Mouse (Mus musculus): ENCODE data around the gene Ifna11. TPM values are rescaled to one million over a fixed set of nuclear protein-coding genes. Genes with fewer than 3 reads are reported as not detected.

Gene Ifna11
- not detected for total RNA-seq (2023)

GRCm38 (mm10) chr4:88819659-88820058, at the start of gene Ifna11:
TSS of gene Ifna11 (plus strand) at chr4:88819959.

GRCm38 (mm10) chr4:88773534-88773933, 46.2 kb upstream of the Ifna11 start, which contains the start of gene Gm13290:
TSS of gene Gm13290 (plus strand) at chr4:88773834.

GRCm38 (mm10) chr4:88776622-88777021, 43.1 kb upstream of the Ifna11 start, which contains the start of gene Gm13289:
TSS of gene Gm13289 (plus strand) at chr4:88776922.

GRCm38 (mm10) chr4:88779550-88779949, 40.2 kb upstream of the Ifna11 start, which contains the start of gene Gm13272:
TSS of gene Gm13272 (plus strand) at chr4:88779850.

GRCm38 (mm10) chr4:88781831-88782230, 37.9 kb upstream of the Ifna11 start, which contains the start of gene Ifnz:
TSS of gene Ifnz (plus strand) at chr4:88782131.

GRCm38 (mm10) chr4:88785409-88785808, 34.4 kb upstream of the Ifna11 start, which contains the start of gene Gm13276:
TSS of gene Gm13276 (plus strand) at chr4:88785709.

GRCm38 (mm10) chr4:88788402-88788801, 31.4 kb upstream of the Ifna11 start, which contains the start of gene Gm13277:
TSS of gene Gm13277 (plus strand) at chr4:88788632.

GRCm38 (mm10) chr4:88791250-88791649, 28.5 kb upstream of the Ifna11 start, which contains the start of gene Gm13278:
TSS of gene Gm13278 (plus strand) at chr4:88791550.

GRCm38 (mm10) chr4:88793936-88794675, 25.7 kb upstream of the Ifna11 start, which contains the start of gene Gm13275:
TSS of gene Gm13275 (plus strand) at chr4:88794487.

GRCm38 (mm10) chr4:88797097-88797496, 22.7 kb upstream of the Ifna11 start, which contains the start of gene Gm13279:
TSS of gene Gm13279 (plus strand) at chr4:88797397.

GRCm38 (mm10) chr4:88799365-88799764, 20.4 kb upstream of the Ifna11 start, which contains the start of gene Gm13285:
TSS of gene Gm13285 (plus strand) at chr4:88799665.

GRCm38 (mm10) chr4:88802954-88803353, 16.8 kb upstream of the Ifna11 start, which contains the start of gene Gm13287:
TSS of gene Gm13287 (plus strand) at chr4:88803254.

GRCm38 (mm10) chr4:88805231-88805630, 14.5 kb upstream of the Ifna11 start, which contains the start of gene Gm13288:
TSS of gene Gm13288 (plus strand) at chr4:88805531.

GRCm38 (mm10) chr4:88815928-88816327, 3.8 kb upstream of the Ifna11 start, which contains the start of gene Ifna7:
TSS of gene Ifna7 (plus strand) at chr4:88816228.

GRCm38 (mm10) chr4:88827116-88827515, 7.4 kb downstream of the Ifna11 start, which contains the start of gene Ifna6:
TSS of gene Ifna6 (plus strand) at chr4:88827416.

GRCm38 (mm10) chr4:88835225-88835624, 15.5 kb downstream of the Ifna11 start, which contains the start of gene Ifna5:
TSS of gene Ifna5 (plus strand) at chr4:88835525.

GRCm38 (mm10) chr4:88841438-88841911, 21.7 kb downstream of the Ifna11 start, which contains the start of gene Ifna4:
TSS of gene Ifna4 (plus strand) at chr4:88841861.

GRCm38 (mm10) chr4:88849698-88850097, 29.9 kb downstream of the Ifna11 start, which contains the start of gene Ifna1:
TSS of gene Ifna1 (plus strand) at chr4:88850087.

Other genes starting within 250 kb of the Ifna11 start
- not detected for gene Ifna14, start 248.2 kb upstream of the Ifna11 start, total RNA-seq (2023)
- not detected for gene Ifna9, start 227.6 kb upstream of the Ifna11 start, total RNA-seq (2023)
- gene Ifna12, start 216.6 kb upstream of the Ifna11 start, total RNA-seq (2023) = not detected
- gene C87499, start 185.5 kb upstream of the Ifna11 start, total RNA-seq (2023) = not detected
- not detected for gene Ifna13, start 175.5 kb upstream of the Ifna11 start, total RNA-seq (2023)
- not detected for gene Ifna16, start 143.0 kb upstream of the Ifna11 start, total RNA-seq (2023)
- gene Ifna2, start 136.0 kb upstream of the Ifna11 start, total RNA-seq (2023) = not detected
- gene Ifnab, start 128.6 kb upstream of the Ifna11 start, total RNA-seq (2023) = not detected
- 2.1 TPM for gene Gm26566, start 98.2 kb upstream of the Ifna11 start, total RNA-seq (2023)
- 46.0 TPM for gene Klhl9, start 97.5 kb upstream of the Ifna11 start, total RNA-seq (2023)
- not detected for gene Gm13271, start 65.1 kb upstream of the Ifna11 start, total RNA-seq (2023)
- not detected for gene Gm13283, start 59.8 kb upstream of the Ifna11 start, total RNA-seq (2023)
- gene Gm13290, start 46.1 kb upstream of the Ifna11 start, total RNA-seq (2023) = not detected
- not detected for gene Gm13289, start 43.0 kb upstream of the Ifna11 start, total RNA-seq (2023)
- not detected for gene Gm13272, start 40.1 kb upstream of the Ifna11 start, total RNA-seq (2023)
- not detected for gene Ifnz, start 37.8 kb upstream of the Ifna11 start, total RNA-seq (2023)
- gene Gm13276, start 34.2 kb upstream of the Ifna11 start, total RNA-seq (2023) = not detected
- not detected for gene Gm13277, start 31.3 kb upstream of the Ifna11 start, total RNA-seq (2023)
- not detected for gene Gm13278, start 28.4 kb upstream of the Ifna11 start, total RNA-seq (2023)
- not detected for gene Gm13275, start 25.5 kb upstream of the Ifna11 start, total RNA-seq (2023)
- not detected for gene Gm13279, start 22.6 kb upstream of the Ifna11 start, total RNA-seq (2023)
- not detected for gene Gm13285, start 20.3 kb upstream of the Ifna11 start, total RNA-seq (2023)
- not detected for gene Gm13287, start 16.7 kb upstream of the Ifna11 start, total RNA-seq (2023)
- gene Gm13288, start 14.4 kb upstream of the Ifna11 start, total RNA-seq (2023) = not detected
- gene Ifna7, start 3.7 kb upstream of the Ifna11 start, total RNA-seq (2023) = not detected
- gene Ifna6, start 7.5 kb downstream of the Ifna11 start, total RNA-seq (2023) = not detected
- gene Ifna5, start 15.6 kb downstream of the Ifna11 start, total RNA-seq (2023) = not detected
- not detected for gene Ifna4, start 21.9 kb downstream of the Ifna11 start, total RNA-seq (2023)
- gene Ifna1, start 30.1 kb downstream of the Ifna11 start, total RNA-seq (2023) = not detected
- not detected for gene Ifne, start 60.2 kb downstream of the Ifna11 start, total RNA-seq (2023)

Data from CD4-positive naive resting alpha-beta T cell, adult 76 days (primary cell).